Mouse (Mus musculus) myocyte (in vitro differentiated cells): ENCODE data around the gene Gm20388.

ENCODE experiments used
- POLR2A ChIP-seq: IDR thresholded peaks from one replicate; pipeline ENCODE4 v1.6.1; 2011; ENCODE audit warnings: low read depth, mild to moderate bottlenecking, control low read depth, moderate library complexity; ENCODE audit not compliant: insufficient read length
- TCF12 ChIP-seq: IDR thresholded peaks from one replicate; pipeline ENCODE4 v1.6.1; 2011; ENCODE audit warnings: mild to moderate bottlenecking, control low read depth; ENCODE audit not compliant: poor library complexity, insufficient read depth, severe bottlenecking

DNA sequence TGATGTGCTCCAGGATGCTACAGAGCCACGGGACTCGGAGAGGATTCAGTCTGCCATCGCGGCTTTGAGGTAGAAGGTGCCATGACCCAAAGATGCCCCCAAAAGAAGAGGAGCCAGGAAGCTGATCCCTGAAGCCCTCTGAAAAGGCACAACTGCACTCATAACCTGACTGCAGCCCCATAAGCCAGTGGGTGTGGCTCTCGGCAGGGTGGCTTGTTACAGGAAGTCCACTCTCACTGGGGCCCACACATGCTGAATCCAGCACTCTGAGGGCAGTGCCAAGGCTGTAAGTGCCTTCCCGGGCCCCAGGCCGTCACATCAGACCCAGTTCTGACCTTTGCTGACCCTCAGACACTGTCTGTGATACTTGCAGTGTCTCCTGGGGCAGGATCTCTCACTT, 2601.8 kb downstream of the Gm20388 start:
- TF ChIP-seq POLR2A = no peak
- no peak for TF ChIP-seq TCF12
